Mouse (Mus musculus): ENCODE data around the gene Map4k3.
A peak's percentile ranks its signal among the peaks of the same experiment; 100 is the strongest.
"Not testable (repeated sequence)": the region's sequence is repeated elsewhere in the genome, so short reads cannot be mapped to it uniquely, and the experiment has no call there.

The Map4k3 gene

GRCm38 (mm10) chr17:80632846-80633245, 95.4 kb downstream of the Map4k3 start:
- DNase-seq (ENCODE audit: low spot score in 2 of 2), result no peak

- DNase-seq (ENCODE audit: low spot score in 2 of 2), result no peak
These were observed 95.9 kb downstream of the Map4k3 start for GRCm38 (mm10) chr17:80632354-80632753.

GRCm38 (mm10) chr17:80631028-80631427, 97.3 kb downstream of the Map4k3 start:
- DNase-seq (ENCODE audit: low spot score in 2 of 2), result no peak

- DNase-seq (ENCODE audit: low spot score in 2 of 2), result no peak
These were observed 103.3 kb downstream of the Map4k3 start for GRCm38 (mm10) chr17:80624979-80625378.

GRCm38 (mm10) chr17:80621691-80622090, 106.6 kb downstream of the Map4k3 start:
- no peak for DNase-seq (ENCODE audit: low spot score in 2 of 2)

GRCm38 (mm10) chr17:80620786-80621423, 107.4 kb downstream of the Map4k3 start:
- peak; percentile 20 to 32 for DNase-seq (ENCODE audit: low spot score in 2 of 2)

GRCm38 (mm10) chr17:80619556-80619955, 108.7 kb downstream of the Map4k3 start:
- DNase-seq (ENCODE audit: low spot score in 2 of 2), result no peak

- no peak for DNase-seq (ENCODE audit: low spot score in 2 of 2)
These were observed 109.4 kb downstream of the Map4k3 start for GRCm38 (mm10) chr17:80618890-80619289.

GRCm38 (mm10) chr17:80603806-80604205, 124.5 kb downstream of the Map4k3 start:
- no peak for DNase-seq (ENCODE audit: low spot score in 2 of 2)

- DNase-seq (ENCODE audit: low spot score in 2 of 2), result no peak
These were observed 125.1 kb downstream of the Map4k3 start for GRCm38 (mm10) chr17:80603079-80603625.

GRCm38 (mm10) chr17:80601371-80601770, 126.9 kb downstream of the Map4k3 start:
- DNase-seq (ENCODE audit: low spot score in 2 of 2), result no peak

GRCm38 (mm10) chr17:80583051-80583450, 145.2 kb downstream of the Map4k3 start:
- DNase-seq (ENCODE audit: low spot score in 2 of 2), result no peak

GRCm38 (mm10) chr17:80579901-80580300, 148.4 kb downstream of the Map4k3 start:
- no peak for DNase-seq (ENCODE audit: low spot score in 2 of 2)

GRCm38 (mm10) chr17:80579089-80579488, 149.2 kb downstream of the Map4k3 start:
- no peak for DNase-seq (ENCODE audit: low spot score in 2 of 2)

GRCm38 (mm10) chr17:80578041-80578440, 150.2 kb downstream of the Map4k3 start:
- no peak for DNase-seq (ENCODE audit: low spot score in 2 of 2)

- DNase-seq (ENCODE audit: low spot score in 2 of 2), result no peak
These were observed 150.6 kb downstream of the Map4k3 start, which contains the start of gene Cdkl4 for GRCm38 (mm10) chr17:80577639-80578038. Cdkl4 (minus strand) TSS chr17:80577813.

GRCm38 (mm10) chr17:80577214-80577613, 151.1 kb downstream of the Map4k3 start:
- DNase-seq (ENCODE audit: low spot score in 2 of 2), result no peak

- no peak for DNase-seq (ENCODE audit: low spot score in 2 of 2)
These were observed 153.3 kb downstream of the Map4k3 start for GRCm38 (mm10) chr17:80575008-80575407.

GRCm38 (mm10) chr17:80574471-80574965, 153.8 kb downstream of the Map4k3 start:
- no peak for DNase-seq (ENCODE audit: low spot score in 2 of 2)

- no peak for DNase-seq (ENCODE audit: low spot score in 2 of 2)
These were observed 155.9 kb downstream of the Map4k3 start for GRCm38 (mm10) chr17:80572187-80572935.

- DNase-seq (ENCODE audit: low spot score in 2 of 2), result no peak
These were observed 156.8 kb downstream of the Map4k3 start for GRCm38 (mm10) chr17:80571460-80571859.

GRCm38 (mm10) chr17:80569718-80570117, 158.6 kb downstream of the Map4k3 start:
- DNase-seq (ENCODE audit: low spot score in 2 of 2), result not testable (repeated sequence)

All from urinary bladder, adult 18-20 months (tissue).